Mouse (Mus musculus): Measurements from ENCODE around the gene Ralgapa1. TPM values are rescaled to one million over a fixed set of nuclear protein-coding genes. Genes with fewer than 3 reads are reported as not detected.
A peak's percentile ranks its signal among the peaks of the same experiment; 100 is the strongest.

Gene Ralgapa1
- 72.0 and 84.2 TPM in 2 replicates for polyA plus RNA-seq (2012; rRNA removed)

DNA sequence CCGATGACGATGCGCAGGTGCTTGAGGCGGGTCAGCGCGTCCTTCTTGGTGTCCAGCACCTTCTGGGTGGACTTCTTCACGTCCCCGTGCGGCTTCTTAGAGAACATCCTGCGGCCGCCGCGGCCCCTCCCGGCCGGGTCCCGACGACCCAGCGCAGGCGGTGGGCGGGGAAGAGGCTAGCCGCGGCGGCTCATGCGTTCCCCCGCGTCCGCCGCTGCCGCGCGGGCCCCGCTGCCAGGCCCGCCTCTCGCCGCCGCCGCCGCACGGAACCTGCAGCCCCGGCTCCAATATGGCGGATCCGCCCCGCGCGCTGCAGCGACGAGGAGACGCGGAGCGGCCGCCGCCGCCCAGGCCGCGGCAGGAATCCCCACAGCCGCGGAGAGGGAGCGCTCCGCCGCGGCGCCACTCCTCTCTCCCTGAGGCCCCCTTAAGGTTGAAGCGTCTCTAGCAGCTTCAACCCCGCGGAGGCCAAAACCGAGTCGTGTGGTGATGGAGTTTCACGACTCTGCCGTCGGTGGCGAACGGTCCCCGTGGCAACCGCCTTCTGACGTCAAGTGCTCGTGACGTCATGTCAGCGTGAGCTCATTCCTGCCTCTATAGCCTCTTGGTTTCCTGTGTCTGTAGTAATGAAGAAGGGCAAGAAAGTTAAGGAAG is at the start of gene Ralgapa1:
Ralgapa1 (minus strand) TSS at position 507 of the 654 bp plus-strand sequence.
- TF ChIP-seq CTCF (IDR thresholded peaks at IDR 0.05; ENCODE audit: borderline replicate concordance, extremely low read depth, insufficient read depth, insufficient read length), result peak; percentile 36; the same call in 1 of the 2 replicates
- TF ChIP-seq POLR2A (IDR thresholded peaks at IDR 0.05; ENCODE audit: borderline replicate concordance, extremely low read depth, insufficient read depth, insufficient read length, poor library complexity, severe bottlenecking), result peak; percentile 89
- DNase-seq (ENCODE audit: low read depth), result peak; percentile 97

DNA sequence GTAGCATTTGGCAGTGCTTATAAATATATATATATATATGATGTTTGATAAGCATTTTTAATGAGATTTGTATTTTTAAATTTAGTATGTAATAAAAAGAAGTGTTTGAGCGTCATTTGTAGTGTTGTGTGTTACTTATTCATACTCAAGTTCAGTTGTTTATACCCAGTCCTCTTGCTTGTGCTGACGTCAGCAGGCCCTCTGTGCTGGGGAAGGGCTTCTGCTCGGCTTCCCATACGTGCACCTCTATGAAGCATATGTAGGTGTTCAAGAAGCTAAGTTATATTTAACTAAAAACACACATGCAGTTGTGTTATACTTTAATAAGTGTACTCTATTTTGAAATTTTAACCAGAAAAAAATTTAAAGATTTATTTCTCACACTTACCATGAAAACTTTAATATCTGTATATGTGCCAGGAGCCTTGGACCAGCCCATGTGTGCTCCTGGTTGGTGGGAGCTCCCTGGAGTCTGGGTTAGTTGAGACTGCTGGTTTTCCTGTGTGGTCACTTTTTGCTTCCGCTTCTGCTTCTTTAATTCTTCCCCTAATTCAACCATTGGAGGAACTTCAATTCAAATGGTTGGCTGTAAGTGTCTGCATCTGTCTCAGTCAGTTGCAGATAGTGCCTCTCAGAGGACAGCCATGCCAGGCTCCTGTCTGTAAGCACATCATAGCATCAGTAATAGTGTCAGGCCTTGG is 48.8 kb upstream of the Ralgapa1 start:
- no peak for DNase-seq (ENCODE audit: low read depth)
- TF ChIP-seq POLR2A (IDR thresholded peaks at IDR 0.05; ENCODE audit: borderline replicate concordance, extremely low read depth, insufficient read depth, insufficient read length, poor library complexity, severe bottlenecking), result no peak
- TF ChIP-seq CTCF (IDR thresholded peaks at IDR 0.05; ENCODE audit: borderline replicate concordance, extremely low read depth, insufficient read depth, insufficient read length), result no peak

DNA sequence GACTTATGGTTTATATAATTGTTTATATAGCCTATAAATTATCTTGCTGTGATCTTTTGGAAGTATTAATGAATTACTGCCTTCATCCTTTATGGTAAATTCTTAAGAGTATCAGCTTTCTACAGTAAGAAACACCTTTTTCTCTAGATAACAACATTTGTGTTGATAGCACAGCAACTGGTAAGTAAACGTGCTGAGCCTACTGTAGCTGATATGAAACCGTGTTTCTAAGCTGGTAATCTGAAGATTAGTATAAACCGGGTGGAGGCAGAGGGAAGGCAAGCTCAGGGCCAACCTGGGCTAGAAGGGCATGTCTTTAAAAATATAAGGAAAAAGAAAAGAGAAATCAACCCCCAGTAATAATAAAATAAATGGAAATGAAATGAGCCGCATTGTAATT is 46.8 kb upstream of the Ralgapa1 start:
- no peak for DNase-seq (ENCODE audit: low read depth)
- no peak for TF ChIP-seq CTCF (IDR thresholded peaks at IDR 0.05; ENCODE audit: borderline replicate concordance, extremely low read depth, insufficient read depth, insufficient read length)
- no peak for TF ChIP-seq POLR2A (IDR thresholded peaks at IDR 0.05; ENCODE audit: borderline replicate concordance, extremely low read depth, insufficient read depth, insufficient read length, poor library complexity, severe bottlenecking)

DNA sequence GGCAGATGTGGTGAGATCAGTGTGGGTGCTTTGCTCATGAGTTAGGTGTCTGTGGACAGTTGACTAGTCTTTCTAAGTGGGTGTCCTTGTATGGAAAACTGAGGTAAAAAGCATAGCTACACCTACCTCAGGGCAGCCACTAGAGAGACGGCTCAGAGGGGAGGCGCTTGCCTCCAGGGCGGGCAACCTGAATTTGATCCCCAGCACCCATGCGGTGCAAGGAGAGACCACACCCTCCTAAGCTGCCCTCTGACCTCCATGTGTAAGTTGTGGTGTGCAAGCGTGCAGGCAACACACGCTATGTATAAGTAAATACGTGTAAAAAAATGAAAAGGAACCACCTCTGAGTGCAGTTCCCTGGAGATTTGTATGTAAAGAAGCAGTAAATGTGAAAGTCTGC is 39.7 kb upstream of the Ralgapa1 start:
- DNase-seq (ENCODE audit: low read depth), result no peak
- TF ChIP-seq CTCF (IDR thresholded peaks at IDR 0.05; ENCODE audit: borderline replicate concordance, extremely low read depth, insufficient read depth, insufficient read length), result no peak
- no peak for TF ChIP-seq POLR2A (IDR thresholded peaks at IDR 0.05; ENCODE audit: borderline replicate concordance, extremely low read depth, insufficient read depth, insufficient read length, poor library complexity, severe bottlenecking)

DNA sequence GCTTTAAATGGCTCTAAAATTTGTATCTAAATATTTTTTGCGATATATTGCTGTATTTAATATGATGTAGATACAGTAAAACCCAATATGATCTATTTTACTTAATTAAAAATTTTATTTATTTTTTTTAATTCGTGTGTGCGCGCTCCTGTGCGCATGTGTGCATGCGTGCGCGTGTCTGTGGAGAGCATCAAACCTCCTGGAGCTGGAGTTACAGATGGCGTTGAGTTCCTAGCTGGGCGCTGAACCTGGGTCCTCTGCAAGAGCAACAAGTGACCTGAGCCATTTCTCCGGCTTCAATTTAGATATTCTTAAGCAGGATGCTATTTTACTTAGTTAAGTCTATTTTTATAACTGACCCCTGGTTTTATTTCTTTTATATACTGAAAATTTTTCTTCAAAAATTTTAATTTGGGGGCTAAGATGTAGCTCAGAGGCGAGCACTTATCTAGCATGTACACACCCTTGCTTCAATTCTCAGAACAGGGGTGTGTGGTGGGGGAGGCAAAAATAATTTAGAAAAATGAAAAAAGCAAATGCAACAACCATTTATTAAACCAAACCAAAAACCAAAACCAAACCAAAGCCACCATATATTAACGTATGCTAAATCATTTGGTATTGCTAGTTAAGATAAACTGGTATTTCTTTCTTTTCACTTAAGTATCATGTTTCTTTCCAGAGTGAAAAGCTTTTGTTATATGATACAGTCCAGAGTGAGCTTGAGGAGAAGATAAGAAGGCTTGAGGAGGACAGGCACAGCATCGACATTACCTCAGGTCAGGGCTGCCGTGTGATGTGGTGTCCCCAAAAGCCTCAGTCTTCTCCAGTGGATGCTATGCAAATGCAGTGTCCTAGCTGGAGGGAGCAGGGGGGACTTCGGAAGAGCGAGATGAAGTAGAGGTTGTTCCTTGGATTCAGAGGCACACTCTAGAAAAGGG is 38.7 kb upstream of the Ralgapa1 start:
- no peak for DNase-seq (ENCODE audit: low read depth)
- TF ChIP-seq POLR2A (IDR thresholded peaks at IDR 0.05; ENCODE audit: borderline replicate concordance, extremely low read depth, insufficient read depth, insufficient read length, poor library complexity, severe bottlenecking) (no peak), CTCF (IDR thresholded peaks at IDR 0.05; ENCODE audit: borderline replicate concordance, extremely low read depth, insufficient read depth, insufficient read length) (no peak)

DNA sequence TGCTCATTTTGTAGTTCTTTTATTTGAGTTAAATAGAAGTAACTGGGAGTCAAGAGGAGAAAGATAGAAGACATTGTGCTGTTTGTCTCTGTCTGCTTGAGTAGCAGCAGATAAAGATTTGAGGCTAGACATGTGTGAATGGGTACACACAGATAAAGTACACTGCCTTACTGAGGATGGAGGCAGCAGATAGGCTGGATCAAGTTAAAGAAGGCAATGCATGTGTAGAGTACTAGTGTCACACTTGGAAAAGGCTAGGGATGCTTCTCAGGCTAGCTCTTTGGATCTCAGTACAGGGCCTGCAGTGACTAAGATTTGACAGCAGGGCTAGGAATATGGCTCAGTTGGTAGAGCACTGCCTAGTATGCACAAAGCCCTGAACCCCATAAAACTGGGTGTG is 29.7 kb upstream of the Ralgapa1 start:
- DNase-seq (ENCODE audit: low read depth), result no peak
- no peak for TF ChIP-seq POLR2A (IDR thresholded peaks at IDR 0.05; ENCODE audit: borderline replicate concordance, extremely low read depth, insufficient read depth, insufficient read length, poor library complexity, severe bottlenecking)
- TF ChIP-seq CTCF (IDR thresholded peaks at IDR 0.05; ENCODE audit: borderline replicate concordance, extremely low read depth, insufficient read depth, insufficient read length), result no peak

DNA sequence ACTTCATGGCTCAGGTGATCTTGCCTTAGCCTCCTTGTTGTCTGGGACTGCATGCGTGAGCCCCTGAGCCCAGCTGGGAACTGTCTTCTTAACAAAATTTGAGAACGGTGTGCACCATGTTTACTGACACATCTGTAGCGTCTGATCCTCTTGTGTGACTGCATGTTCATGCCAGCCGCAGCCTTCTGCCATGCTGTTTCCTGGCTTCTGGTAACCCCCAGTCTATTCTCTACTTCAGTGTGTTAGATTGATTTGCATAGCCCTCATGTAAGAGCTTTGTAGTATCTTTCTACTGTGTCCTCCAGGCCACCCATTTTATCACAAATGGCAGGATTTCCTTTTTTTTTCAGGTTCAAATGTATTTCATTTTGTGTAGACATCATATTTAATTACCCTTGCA is 26.9 kb upstream of the Ralgapa1 start:
- no peak for DNase-seq (ENCODE audit: low read depth)
- TF ChIP-seq POLR2A (IDR thresholded peaks at IDR 0.05; ENCODE audit: borderline replicate concordance, extremely low read depth, insufficient read depth, insufficient read length, poor library complexity, severe bottlenecking) (no peak), CTCF (IDR thresholded peaks at IDR 0.05; ENCODE audit: borderline replicate concordance, extremely low read depth, insufficient read depth, insufficient read length) (no peak)

DNA sequence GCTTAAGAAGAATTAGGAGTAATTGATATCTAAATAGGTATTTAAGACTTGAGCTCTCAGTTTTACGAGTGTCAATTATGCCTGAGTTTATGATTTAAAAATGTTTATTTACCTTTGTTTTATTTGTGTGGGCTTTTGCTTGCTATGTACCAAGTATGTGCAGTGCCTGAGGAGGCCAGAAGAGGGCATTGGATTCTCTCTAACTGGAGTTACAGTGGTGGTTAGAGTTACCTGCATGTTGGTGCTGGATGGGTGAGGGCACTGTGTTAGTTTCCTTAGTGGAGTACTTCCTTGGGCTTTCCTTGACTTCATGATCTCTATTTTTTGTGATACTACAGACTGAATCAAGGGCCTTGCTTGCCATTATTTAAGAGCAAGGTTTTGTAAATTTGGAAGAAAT is 25.8 kb upstream of the Ralgapa1 start:
- no peak for TF ChIP-seq POLR2A (IDR thresholded peaks at IDR 0.05; ENCODE audit: borderline replicate concordance, extremely low read depth, insufficient read depth, insufficient read length, poor library complexity, severe bottlenecking)
- peak; percentile 59; the same call in 1 of the 2 replicates for TF ChIP-seq CTCF (IDR thresholded peaks at IDR 0.05; ENCODE audit: borderline replicate concordance, extremely low read depth, insufficient read depth, insufficient read length)
- peak; percentile 61 for DNase-seq (ENCODE audit: low read depth)

DNA sequence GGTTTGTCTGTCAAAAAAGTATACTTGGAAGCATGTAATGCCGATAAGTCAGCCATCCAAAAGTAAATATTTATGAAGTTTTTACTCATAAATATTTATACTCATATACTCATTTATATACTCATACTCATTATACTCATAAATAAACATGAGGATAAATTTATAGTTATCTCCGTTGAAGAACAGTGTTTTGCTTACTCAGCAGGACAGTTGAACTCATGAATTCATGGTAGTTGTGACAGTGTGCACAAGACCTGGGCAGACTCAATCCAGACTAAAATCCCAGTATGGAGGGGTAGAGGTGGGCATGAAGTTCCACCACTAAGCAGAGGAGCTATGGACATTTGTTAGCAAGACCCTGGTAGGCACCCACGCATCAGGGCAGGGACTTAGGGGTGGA is 16.5 kb upstream of the Ralgapa1 start:
- no peak for DNase-seq (ENCODE audit: low read depth)
- no peak for TF ChIP-seq CTCF (IDR thresholded peaks at IDR 0.05; ENCODE audit: borderline replicate concordance, extremely low read depth, insufficient read depth, insufficient read length)

DNA sequence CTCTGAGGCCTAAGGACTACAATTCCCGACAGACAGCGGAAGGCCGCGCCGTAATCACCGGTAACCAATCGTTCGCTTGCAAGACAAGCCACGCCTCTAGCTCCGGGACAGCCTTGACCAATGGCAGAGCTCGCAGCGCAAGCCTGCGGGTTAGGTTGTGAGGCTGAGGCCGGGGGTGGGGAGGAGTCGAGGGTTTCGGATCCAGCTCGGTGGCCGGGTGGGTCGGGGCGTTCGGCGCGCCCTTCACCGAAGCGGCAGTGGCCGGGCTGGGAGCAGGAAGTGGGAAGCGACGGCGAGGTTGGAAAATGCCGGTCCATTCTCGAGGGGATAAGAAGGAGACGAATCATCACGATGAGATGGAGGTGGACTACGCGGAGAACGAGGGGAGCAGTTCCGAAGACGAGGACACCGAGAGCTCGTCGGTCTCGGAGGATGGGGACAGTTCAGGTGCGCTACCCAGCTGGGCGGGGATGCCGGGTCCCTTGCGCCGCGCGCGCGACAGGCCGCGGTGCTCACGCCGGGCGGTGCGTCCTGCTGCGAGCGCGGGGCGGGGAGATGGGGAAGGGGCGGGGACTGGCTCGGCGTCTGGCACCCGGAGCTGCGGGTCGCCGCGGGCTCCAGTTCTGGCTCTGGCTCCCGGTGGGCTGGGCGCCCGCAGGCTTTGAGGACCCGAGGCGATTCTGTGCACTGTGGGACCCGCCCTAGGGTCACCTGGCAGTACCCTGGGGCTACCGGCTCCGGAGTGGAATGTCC is 15.4 kb upstream of the Ralgapa1 start, which contains the start of gene Brms1l:
Brms1l (plus strand) TSS at position 126 of the 753 bp plus-strand sequence.
- DNase-seq (ENCODE audit: low read depth), result peak; percentile 100
- TF ChIP-seq CTCF (IDR thresholded peaks at IDR 0.05; ENCODE audit: borderline replicate concordance, extremely low read depth, insufficient read depth, insufficient read length), result no peak
- peak; percentile 55 for TF ChIP-seq POLR2A (IDR thresholded peaks at IDR 0.05; ENCODE audit: borderline replicate concordance, extremely low read depth, insufficient read depth, insufficient read length, poor library complexity, severe bottlenecking)

Measured in brain, embryonic 14.5 days (tissue).